Mouse (Mus musculus): ENCODE results near the gene Pak7. TPM values are rescaled to one million over a fixed set of nuclear protein-coding genes. Genes with fewer than 3 reads are reported as not detected.
"Not testable (repeated sequence)": the region's sequence is repeated elsewhere in the genome, so short reads cannot be mapped to it uniquely, and the experiment has no call there.

Gene Pak7
- polyA plus RNA-seq (2012; rRNA removed) = not detected in 2 replicates

DNA sequence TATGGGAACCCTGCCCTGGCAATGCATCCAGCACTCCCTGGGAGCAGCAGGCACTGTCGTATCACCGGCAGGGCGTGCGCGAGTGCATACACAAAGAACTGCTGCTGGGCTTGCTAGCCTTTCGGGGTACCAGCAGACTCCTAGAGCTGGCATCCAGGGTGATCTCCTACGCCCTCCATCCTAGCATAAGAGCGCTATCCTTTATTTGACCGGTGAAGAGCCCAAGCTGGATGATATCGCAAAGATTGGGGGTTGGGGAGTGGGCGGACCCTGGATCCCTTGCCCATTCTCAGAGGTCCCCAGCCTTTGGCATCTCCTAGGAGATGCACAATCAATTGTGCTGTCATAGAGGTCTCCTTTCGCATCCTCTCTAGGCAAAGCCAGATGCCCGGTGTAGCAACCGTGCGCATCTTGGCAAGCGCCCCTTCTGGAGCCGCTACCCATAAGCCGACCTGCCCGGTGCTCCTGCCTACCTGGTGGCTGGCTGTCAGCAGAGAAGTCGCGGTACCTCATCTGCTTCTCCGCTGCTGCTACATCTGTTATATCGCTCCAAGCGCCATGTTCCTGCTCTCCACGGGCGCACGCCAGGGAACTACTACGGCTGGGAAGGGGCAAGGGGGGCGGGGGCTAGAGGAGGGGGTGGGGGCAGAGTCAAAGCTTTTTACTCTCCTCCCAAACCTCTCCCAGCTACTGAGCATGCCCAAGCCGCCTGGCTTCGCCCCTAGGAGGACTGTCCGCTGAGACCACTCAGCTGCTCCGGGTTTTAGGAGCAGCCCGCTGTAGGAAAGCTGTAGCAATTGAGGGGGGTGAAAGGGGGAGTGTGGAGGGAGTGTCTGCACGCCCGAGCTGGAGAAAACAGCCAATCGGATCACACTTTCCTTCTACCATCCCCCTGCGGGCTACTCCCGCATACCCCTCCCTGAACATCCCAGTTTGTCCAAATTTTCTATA lies at the start of gene Pak7:
Pak7 (minus strand) TSS at position 787 of the 951 bp plus-strand sequence.
- 4% methylated on average over 39 of the region's 39 CpGs for WGBS

DNA sequence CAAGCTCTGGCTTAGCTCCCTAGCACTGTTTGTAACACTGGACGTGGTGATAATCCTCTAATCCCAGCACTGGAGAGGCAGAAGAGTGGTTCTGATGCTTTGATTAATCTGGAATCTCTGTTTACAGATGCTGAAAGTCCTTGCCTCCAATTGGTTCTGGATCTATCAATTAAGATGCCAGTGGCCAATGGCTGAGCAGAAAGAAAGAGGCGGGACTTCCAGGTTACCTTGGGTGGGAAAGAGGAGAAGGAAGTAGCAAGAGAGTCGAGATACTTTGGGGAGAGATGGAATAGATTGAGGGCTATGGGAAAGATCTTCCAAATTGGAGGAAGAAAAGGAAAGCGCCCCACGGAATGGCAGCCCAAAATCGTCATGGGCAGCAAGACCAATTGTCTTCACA lies 37.8 kb upstream of the Pak7 start:
- 77% methylated on average over 6 of the region's 6 CpGs for WGBS
- no peak for DNase-seq (ENCODE audit: low read depth, low spot score)

More for the DNA sequence above, at the start of gene Pak7:
- DNase-seq (ENCODE audit: low read depth, low spot score) = no peak

- WGBS = 60% methylated on average over 1 of the region's 1 CpGs
- no peak for DNase-seq (ENCODE audit: low read depth, low spot score)
Measured at GRCm38 (mm10) chr2:136419543-136419942, 31.8 kb upstream of the Pak7 start.

GRCm38 (mm10) chr2:136416381-136416780 lies 28.6 kb upstream of the Pak7 start:
- DNase-seq (ENCODE audit: low read depth, low spot score) = no peak

DNA sequence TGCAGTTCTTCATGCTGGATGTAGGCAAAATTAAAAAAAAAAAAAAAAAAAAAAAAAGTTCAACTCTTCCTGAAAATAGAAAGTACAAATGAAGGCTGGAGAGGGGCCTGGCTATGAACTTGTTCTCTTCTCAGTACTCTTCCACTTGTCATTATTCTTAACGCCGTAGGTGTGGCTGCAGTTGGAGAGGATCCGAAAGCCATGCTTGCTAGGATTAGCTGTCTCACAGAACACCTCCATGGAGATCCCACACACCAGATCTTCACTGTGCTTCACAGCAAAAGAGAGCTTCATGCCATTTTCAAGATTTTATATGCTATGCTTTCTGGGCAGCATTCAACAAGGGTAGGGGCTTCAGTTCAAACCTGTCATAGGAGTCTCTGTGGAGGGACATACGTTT lies 14.8 kb upstream of the Pak7 start:
- no peak for DNase-seq (ENCODE audit: low read depth, low spot score)
- WGBS = 77% methylated on average over 4 of the region's 4 CpGs

DNA sequence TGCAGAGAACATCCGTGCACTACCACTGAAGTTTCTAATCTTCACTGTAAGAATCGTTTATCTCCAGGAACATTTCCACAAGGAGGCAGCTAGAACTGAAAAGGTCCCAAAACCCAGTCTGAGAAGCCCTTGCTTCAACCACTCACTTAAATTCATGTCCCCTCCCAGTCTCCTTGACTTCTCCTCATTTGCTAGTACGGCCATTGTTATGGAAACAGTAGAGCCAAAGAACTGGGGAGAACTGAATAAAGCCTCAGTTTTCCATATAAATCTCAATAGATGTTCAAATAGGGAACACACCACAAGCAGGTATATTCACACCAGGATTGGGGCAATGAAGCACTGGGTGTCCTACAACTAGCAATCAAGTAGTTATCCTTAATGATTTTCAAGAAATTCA lies 12.4 kb downstream of the Pak7 start:
- 66% methylated on average over 3 of the region's 3 CpGs for WGBS
- DNase-seq (ENCODE audit: low read depth, low spot score) = no peak

- no peak for DNase-seq (ENCODE audit: low read depth, low spot score)
- 47% methylated on average over 1 of the region's 1 CpGs for WGBS
Measured at GRCm38 (mm10) chr2:136372361-136372760, 15.4 kb downstream of the Pak7 start.

DNA sequence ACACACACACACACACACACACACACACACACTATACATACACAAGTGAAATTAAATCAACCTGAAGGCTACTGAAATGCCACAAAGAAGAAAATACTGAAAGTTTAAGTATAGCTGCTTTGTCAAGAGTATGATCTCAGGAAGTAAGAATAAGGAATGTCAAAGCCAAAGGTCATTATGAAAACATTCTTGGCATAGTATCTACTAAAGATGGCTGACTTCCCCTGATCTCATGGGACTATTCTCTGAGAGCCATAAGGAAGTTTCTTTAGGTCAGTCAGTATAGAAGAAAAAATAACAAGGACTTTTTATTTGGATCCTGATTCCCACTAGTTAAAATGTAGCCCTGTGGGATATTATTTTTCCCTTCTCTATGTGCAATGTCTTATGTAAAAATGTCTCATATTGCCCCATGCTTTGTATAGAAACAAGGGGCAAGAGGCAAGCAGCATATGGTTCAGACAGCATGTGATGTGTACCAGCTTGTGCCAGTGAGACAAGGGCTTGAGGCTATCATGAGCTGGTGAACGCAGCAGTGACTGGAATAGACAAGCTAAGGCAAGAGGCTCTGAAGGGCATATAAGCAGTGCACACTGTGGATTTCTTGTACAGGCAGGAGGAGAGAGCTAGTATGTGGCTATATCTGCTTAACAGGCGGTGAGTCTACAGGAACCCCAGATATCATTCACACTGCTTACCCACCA lies 36.2 kb downstream of the Pak7 start:
- no peak for DNase-seq (ENCODE audit: low read depth, low spot score)
- WGBS = 83% methylated on average over 2 of the region's 2 CpGs

- WGBS = 57% methylated on average over 3 of the region's 3 CpGs
- no peak for DNase-seq (ENCODE audit: low read depth, low spot score)
Measured at GRCm38 (mm10) chr2:136350459-136350858, 37.3 kb downstream of the Pak7 start.

- 43% methylated on average over 8 of the region's 8 CpGs for WGBS
- no peak for DNase-seq (ENCODE audit: low read depth, low spot score)
Measured at GRCm38 (mm10) chr2:136349671-136350275, 38.0 kb downstream of the Pak7 start.

GRCm38 (mm10) chr2:136344240-136344780 lies 43.5 kb downstream of the Pak7 start:
- not testable (repeated sequence) for DNase-seq (ENCODE audit: low read depth, low spot score)
- 83% methylated on average over 4 of the region's 4 CpGs for WGBS

DNA sequence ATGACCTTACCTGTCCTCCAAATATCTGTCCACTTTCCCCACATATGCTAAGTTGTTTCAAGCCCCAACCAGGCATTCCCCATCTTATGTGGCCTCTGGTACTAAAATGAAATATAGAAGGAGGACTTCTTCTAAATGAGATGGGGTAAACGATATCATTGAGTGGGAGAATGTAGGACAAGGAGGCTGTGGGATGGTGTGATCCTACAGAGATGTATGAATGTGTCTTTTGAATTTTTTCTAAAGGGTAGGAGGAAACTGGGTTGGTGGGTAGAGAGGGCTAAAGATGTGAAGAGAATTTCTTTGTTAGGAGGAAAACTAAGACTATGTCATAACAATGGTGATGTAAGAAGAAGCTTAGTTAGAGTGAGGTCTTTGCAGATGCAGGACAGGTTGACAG lies 57.8 kb downstream of the Pak7 start:
- WGBS = 73% methylated on average over 1 of the region's 1 CpGs
- no peak for DNase-seq (ENCODE audit: low read depth, low spot score)

- no peak for DNase-seq (ENCODE audit: low read depth, low spot score)
- 75% methylated on average over 4 of the region's 4 CpGs for WGBS
Measured at GRCm38 (mm10) chr2:136325646-136326045, 62.1 kb downstream of the Pak7 start.

DNA sequence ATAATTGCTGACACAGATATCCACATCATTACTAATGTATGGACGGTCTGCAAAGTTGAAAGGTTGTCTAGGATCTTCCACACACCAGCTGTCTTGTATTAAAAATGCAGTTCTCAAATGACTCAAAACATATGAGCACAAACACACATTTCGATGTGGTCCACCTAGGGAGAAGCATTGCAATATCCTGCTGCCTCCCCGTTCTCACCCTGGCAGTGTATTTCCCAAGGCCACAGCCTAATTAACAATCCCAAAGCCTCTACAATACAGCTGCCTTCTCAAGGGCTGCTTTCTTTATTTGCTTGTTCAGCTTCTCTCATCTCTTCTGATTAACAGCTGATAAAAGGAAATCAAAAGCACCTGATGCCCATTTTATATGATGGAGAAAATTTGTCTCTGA lies 78.5 kb downstream of the Pak7 start:
- 75% methylated on average over 3 of the region's 3 CpGs for WGBS
- DNase-seq (ENCODE audit: low read depth, low spot score) = no peak

DNA sequence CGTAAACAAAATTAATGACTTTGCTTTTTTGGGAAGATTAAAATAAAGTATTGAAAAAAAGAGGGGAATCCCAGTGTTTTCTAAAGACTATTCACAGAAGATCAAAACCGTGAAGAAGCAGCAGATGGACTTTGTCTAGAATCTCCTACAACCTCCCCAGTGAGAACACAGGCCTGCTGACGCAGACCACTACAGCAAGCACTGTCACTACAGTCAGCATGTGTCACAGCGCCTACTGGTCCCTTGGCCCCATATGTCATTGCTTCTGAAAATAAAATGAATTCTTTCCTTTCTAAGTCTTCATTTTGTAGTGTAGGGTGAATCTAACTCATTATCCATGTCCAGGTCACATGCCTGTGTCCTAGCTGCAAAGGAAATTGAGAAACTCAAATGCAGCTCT lies 79.0 kb downstream of the Pak7 start:
- 86% methylated on average over 4 of the region's 4 CpGs for WGBS
- DNase-seq (ENCODE audit: low read depth, low spot score) = no peak

GRCm38 (mm10) chr2:136302201-136302600 lies 85.6 kb downstream of the Pak7 start:
- 54% methylated on average over 2 of the region's 2 CpGs for WGBS
- DNase-seq (ENCODE audit: low read depth, low spot score) = no peak

DNA sequence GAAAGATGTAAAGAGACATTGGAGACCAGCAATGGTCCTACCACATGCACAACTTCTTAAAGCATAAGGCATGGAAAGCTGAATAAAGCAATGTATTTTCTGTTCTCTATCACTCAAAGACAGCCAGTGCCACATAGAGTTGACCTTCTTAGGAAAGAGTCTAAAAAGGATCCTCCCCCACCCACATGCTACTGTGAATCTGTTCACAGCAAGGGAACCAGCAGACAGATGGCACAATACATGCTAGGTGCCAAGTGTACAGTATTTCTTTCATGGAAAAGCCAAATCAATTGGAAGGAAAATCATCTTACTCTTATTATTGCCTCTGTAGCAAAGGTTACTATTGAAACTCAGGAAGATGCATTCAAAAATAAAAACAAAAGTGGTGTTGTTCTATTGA lies 86.4 kb downstream of the Pak7 start:
- DNase-seq (ENCODE audit: low read depth, low spot score) = no peak

- WGBS = 71% methylated on average over 1 of the region's 1 CpGs
- no peak for DNase-seq (ENCODE audit: low read depth, low spot score)
Measured at GRCm38 (mm10) chr2:136297371-136297770, 90.4 kb downstream of the Pak7 start.

- DNase-seq (ENCODE audit: low read depth, low spot score) = no peak
- 60% methylated on average over 1 of the region's 1 CpGs for WGBS
Measured at GRCm38 (mm10) chr2:136282043-136282442, 105.7 kb downstream of the Pak7 start.

DNA sequence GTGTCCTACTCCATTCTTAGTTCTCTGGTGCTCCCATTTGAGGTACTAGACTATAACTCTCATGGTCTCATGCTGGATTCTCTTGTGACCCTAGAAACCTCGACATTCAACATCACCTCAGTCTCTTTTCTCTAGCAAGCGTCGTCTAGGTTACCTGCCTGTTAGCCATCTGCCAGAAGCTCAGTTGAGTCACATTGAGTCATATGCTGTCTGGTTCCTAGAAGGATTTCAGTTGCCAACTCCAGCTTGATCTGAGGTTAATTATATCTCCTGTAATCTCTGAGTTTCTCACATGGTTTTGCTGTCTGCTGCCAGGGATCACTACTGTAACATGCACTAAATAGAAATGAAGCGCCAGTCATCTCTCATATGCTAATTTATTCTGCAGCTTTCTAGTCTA lies 145.8 kb downstream of the Pak7 start:
- not testable (repeated sequence) for DNase-seq (ENCODE audit: low read depth, low spot score)
- WGBS = 80% methylated on average over 4 of the region's 4 CpGs

All from large intestine, adult 2 months (tissue).